Mouse (Mus musculus) fat pad, adult 2 months (tissue): Measurements from ENCODE around the gene Slc26a10.
A peak's percentile ranks its signal among the peaks of the same experiment; 100 is the strongest.
"Not testable (repeated sequence)": the region's sequence is repeated elsewhere in the genome, so short reads cannot be mapped to it uniquely, and the experiment has no call there.

ENCODE experiments used
- DNase-seq: peaks from one replicate; pipeline ENCODE4 v3.0.0-alpha.2; 2011; ENCODE audit warnings: low read depth, low spot score; ENCODE audit errors: extremely low read depth

Gene Slc26a10

DNA sequence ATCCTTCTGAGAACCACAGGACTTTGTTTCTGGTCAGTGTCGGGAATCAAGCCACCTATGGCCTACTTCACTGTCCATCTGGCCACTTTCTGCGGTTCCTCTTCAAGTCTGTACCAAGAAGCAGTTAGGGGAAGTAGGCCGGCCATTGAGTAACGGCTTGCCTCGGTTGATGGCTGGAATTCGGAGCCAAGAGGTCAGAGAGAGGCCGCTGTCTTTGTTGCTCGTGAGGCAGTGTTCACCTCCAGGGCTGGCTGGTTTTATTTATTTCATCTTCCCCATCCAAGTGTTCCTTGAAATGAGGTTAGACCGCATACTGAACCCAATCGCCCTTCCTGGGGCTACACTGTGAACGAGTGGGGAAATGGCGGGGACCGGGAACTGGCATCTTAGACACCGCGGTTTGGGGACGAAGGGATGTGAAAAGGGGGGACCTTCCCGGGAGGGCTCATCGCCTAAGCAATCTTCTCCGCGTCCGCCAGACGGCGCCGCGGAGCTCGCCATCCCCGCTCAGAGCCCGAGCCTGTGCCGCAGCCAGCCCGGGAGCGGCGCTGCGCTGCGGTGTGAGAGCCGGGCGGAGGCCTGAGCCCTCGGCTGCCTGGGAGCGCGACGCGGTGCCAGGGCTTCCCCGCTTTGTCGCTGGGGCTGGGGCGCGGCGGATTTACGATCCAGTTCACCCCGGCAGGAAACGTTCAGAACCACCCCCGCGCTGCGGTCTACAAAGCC, 15.7 kb downstream of the Slc26a10 start, which contains the start of gene B4galnt1:
Gene B4galnt1, plus strand, starts transcription at position 595 of the 723 bp plus-strand sequence.
- no peak for DNase-seq

DNA sequence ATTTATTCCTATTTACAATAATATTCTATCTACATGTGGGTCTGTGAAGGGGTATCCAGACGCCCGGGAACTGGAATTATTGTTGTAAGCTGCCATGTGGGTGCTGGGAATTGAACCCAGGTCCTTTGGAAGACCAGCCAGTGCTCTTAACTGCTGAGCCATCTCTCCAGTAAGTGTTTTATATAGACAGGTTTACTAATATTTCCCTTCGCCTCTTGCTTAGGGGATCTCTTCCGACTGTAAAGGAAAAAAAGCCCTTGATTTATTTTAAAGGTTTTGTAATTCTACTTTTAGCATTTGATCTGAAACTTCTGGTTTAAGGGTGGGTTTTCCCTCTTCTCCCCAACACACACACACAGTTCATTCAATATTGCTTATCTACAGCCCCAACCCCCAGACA, 16.3 kb downstream of the Slc26a10 start:
- DNase-seq: no peak

DNA sequence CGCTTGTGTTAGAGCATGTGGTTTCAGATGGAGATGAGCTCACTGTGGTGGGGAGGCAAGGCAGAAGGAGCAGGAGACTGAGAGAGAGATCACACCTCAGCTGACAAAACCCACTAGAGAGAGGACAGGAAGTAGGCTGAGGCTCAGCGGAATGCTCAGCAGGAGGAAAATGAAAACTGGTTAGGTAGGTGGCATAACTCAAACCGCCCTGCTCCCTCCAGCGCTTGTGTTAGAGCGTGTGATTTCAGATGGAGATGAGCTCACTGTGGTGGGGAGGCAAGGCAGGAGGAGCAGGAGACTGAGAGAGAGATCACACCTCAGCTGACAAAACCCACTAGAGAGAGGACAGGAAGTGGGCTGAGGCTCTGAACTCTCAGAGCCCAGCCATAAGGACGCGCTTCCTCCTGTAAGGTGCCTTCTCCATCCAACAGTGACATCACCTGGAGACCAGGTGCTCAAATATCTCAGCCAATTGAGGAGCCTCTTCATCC, 17.6 kb downstream of the Slc26a10 start:
- not testable (repeated sequence) for DNase-seq

DNA sequence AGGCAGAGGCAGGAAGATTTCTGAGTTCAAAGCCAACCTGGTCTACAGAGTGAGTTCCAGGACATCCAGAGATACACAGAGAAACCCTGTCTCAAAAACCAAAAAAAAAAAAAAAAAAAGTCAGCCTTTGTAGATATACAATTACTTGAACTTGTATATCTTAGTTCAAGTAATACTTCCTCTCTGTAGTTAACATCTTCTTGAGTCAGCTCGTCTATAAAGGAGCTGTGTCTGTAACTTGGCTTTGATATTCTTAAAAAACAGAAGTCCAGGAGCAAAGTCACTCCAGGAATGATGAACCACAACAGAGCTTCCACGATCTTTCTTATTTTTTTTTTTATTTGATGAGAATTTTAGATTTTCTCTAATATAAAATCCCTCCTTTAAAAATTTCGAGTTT, 19.7 kb downstream of the Slc26a10 start:
- no peak for DNase-seq

DNA sequence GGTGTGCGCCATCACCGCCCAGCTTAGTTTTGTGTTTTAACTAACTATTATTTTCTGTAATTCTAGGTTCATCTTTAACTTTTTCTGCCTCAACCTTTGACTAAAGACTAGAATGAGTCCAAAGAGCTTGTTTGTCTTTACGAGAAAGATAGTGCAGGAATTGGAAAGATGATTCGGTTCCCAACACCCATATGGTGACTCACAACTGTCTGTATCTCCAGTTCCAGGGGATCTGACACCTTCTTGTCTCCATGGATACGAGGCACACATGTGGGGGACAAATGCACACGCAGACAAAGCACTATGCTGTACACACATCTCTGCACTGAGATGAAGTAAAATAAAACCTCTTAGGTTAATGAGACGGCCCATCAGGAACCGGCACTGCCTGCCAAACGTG, 20.4 kb downstream of the Slc26a10 start:
- no peak for DNase-seq

DNA sequence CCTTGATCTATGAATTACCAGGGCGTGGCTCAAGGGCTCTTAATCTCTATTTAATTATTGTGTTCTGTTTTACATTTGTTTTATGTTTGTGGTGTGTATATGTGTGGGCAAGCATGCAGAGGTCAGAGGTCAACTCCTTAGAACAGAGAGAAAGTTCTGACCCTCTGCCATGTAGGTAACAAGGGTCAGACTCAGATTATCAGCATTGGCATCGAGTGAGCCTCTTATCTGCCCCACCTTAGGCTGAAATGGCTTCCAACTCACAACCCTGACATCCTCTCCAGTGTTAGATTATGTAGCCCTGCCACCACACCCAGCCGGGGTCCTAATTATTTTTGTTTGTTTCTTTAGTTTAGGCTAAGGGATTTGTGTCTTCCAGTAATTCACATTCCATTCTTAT, 22.0 kb downstream of the Slc26a10 start:
- DNase-seq: no peak

DNA sequence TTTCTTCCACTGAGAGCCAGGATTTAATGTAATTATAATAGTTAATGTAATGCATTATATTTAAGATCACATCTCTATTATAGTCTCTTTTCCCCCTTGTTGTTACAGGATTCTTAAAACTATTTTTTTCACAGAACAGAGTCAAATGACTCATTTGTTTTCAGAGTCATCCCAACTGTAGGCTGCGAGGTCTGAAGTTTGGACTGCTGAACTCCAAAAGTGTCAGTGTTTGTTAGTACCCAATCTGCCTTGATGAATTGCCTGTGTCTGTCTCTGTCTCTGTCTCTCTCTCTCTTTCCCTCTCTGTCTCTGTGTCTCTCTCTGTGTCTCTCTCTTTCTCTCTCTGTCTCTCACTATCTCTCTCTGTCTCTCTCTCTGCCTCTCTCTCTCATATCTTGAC, 23.9 kb downstream of the Slc26a10 start:
- no peak for DNase-seq

DNA sequence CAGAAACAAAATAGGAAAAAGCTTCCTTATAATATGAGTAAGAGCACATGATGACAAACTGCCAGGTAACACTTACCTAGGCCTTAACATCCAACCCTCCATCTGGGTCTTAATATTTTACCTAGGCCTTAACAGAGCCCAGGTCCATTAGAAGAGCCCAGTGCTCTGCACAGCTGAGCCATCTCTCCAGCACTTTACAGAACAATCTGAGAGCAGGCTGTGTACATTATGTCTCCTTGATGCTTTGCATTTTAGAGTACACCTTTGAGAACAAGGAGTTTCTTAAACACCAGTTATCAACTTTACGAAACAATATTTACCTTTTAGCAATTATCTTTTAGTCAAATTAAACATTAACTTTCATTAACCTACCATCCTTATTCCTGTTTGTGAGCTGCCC, 24.4 kb downstream of the Slc26a10 start:
- DNase-seq: no peak

DNA sequence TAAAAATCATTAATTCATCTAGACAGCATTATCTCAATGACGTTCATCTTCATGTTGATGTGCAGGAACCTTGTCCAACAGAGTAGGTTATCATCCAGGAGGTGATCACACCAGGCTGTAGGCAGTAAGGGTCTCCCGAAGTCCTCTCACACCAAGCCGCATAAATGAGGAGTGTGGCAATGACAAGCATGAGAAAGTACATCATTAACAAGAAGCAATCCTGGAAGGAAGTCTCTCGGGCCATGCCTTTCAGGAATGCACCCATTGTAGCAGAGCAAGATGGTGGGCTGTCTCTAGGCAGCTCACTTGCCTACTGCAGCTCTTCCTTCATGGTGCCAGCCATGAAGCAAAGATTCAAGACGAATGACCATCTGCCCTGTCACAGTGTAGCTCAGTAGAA, 25.8 kb downstream of the Slc26a10 start:
- DNase-seq: no peak

DNA sequence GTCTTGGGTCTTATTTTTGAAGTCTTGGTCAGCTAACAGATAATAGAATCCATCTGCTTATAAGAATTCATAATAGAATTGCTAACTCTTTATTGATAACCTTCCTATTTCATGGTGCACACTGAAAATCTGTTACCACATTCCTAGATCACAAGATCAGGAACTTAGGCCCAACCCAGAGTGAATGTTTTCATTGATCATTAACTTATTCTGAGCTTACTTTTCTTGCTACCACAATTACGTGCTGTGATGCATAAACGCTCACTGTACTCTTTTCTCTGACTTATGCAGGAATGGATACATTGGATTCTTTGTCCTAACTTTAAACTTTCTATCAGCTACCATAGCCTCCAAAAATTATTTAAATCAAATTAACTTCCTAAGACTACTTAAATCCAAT, 26.2 kb downstream of the Slc26a10 start:
- no peak for DNase-seq

DNA sequence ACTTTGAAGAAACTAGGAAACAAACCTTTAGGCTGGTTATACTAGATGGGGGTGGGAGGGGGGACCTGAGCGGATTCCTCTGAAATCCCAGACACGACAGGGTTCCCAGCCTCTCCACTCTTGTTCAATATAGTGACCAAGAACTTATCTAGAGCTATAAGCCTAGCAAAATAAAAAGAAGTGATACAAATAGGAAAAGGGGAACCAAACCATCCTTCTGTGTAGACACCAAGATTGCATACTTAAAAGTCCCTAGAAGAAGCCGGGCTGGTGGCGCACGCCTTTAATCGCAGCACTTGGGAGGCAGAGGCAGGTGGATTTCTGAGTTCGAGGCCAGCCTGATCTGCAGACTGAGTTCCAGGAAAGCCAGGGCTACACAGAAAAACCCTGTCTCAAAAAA, 27.1 kb downstream of the Slc26a10 start:
- DNase-seq: no peak

DNA sequence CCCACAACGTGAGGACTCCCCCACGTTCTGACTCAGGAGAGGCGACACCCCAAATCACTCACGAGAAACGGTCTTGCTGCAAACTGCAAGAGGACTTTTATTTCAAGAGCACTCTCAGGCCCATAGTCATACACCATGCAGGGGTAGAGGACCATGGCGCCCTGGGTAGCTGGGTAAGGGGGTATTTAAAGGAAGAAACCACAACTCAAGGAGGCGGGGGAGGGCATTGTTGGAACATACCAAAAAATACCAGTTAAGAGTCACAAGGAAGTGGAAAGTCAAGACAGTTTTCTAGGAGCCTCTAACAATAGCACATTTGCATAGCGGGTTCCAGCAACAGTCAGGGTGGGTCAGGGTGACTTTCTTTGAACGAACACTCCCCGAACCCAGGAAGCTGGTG, 27.9 kb downstream of the Slc26a10 start:
- DNase-seq: not testable (repeated sequence)

DNA sequence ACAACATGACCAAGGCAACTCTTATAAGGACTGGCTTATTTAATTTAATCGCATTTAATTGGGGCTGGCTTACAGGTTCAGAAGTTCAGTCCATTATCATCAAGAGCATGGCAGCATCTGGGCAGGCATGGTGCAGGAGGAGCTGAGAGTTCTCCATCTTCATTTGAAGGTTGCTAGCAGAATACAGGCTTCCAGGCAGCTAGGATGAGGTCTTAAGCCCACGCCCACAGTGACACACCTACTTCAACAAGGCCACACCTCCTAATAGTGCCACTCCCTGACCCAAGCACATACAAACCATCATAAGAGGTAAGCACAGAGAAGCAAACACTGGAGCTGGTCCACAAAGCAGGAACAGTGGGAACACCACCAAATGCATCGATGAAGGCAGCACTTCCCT, 29.2 kb downstream of the Slc26a10 start:
- DNase-seq: not testable (repeated sequence)

DNA sequence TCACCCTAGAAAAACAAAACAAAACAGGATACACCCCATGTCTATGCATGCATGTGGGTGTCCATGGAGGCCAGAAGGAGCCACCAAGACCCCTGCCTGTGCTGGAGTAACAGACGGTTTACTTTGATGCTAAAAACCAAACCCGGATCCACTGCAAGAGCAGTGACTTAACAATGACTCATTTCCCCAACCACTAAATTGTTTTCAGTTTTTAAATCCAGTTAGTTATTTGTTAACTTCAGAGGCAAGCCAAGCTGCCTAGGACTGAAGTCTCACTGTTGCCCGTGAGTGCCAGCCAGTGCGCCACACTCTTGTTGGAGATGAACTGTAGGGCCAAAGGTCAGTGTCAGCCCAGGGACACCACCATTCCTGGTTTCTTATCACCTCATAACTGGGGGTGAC, 30.0 kb downstream of the Slc26a10 start:
- DNase-seq: no peak

DNA sequence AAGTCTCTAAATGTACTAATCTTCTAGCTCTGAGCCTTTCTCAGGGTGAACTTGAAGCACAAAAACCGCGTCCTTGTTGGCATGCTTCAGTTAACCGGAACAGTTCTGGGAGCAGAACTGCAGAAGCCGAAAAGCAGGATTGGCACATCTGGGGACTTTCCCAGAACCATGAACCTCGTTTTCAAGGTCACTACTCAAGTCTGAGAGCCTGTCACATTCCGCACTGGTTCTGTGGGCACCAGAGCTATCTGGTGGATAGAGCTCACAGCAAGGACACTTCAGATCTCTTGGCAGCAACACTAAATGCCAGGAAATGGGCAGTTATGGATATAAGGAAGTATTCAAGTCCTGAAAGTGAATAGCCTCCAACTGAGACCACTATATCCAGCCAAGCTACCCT, 33.3 kb downstream of the Slc26a10 start:
- DNase-seq: no peak

DNA sequence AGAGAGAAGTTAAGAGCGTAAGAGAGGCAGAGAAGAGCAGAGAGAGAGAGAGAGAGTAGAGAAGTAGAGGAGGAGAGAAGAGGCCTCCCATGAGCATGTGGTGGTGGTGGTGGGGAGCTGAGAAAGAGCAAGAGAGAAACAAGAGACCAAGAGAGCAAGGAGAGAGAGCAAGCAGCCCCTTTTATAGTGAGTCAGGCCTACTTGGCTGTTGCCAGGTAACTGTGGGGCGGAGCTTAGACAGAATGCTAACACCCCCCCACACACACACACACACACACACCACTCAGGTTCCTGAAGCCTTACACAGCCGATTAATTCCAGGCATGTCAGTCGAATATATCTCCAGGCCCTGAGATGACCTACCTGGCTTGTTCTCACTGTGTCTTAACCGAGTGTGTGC, 35.1 kb downstream of the Slc26a10 start:
- no peak for DNase-seq

DNA sequence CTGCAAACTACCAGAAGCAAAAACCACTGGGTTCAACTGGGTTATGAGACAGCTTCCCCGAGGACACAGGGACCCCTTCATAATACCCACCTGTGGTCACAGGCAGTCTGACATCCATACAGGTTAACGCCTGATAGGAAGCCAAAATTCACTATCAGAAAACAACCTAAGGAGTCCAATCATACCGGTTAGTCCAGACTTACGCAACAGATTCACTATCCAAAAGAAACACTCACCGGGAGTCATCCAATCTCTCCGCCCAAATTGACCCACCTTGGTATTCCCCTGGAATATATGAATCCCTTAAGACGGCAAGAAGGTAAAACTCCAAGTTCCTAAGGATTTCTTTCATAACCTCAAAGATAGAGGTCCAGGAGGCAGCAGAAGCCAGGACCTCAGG, 35.9 kb downstream of the Slc26a10 start:
- DNase-seq: peak; percentile 88

DNA sequence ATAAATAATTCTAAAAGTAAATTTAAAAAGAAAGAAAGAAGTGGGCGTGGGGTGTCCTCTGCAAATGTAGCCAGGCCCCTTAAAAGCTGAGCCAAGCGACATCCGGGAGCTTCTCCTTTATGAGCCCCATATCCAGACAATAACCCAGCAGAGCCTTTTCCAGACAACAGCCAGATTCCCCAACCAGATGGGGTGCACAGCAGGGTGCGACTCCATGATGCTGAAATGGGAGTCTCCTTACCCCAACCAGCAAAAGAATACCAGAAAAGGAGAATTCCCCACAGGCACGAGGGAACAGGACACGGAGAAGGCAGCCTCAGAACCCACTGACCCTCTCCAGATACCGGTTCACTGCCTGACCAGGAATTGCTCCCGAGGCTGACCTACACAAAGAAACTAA, 37.2 kb downstream of the Slc26a10 start:
- DNase-seq: no peak

DNA sequence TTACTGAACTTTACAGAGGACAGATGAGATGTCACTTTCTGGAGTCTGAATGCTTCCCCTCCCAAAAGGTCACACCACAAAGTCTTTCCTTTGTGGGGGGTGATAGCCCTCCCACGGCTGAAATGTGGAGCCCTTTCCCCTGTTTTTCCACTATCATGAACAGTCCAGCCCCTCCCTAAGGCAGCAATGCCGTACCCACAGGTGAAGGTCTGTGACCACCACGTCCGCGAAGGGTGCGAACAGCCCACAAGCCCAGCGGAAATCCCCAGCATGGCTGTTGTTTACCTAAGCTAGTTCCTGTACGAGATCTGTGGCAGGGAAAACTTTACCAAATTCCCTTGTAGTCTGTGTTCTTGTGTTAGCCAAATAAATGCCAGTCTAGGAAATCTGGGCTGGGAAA, 38.9 kb downstream of the Slc26a10 start:
- DNase-seq: no peak

DNA sequence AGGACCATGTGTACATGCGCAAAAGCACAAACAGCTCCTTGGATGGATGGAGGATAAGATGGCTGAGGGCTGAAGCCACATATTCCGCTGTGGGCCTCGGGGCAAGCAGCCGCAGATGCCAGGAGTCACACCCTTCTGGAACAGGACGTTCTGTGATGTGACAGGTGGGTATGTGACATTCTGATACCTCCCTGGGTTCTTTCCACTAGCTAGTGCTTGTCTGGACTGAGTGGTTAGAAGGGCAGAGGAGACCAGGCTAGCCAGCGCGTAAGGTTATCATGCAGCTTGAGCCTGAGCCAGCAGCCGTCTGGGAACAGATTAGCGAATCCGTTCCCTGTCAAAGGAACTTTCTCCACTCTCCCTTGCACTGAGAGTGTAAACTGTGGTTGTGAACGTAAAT, 39.5 kb downstream of the Slc26a10 start:
- DNase-seq: no peak

DNA sequence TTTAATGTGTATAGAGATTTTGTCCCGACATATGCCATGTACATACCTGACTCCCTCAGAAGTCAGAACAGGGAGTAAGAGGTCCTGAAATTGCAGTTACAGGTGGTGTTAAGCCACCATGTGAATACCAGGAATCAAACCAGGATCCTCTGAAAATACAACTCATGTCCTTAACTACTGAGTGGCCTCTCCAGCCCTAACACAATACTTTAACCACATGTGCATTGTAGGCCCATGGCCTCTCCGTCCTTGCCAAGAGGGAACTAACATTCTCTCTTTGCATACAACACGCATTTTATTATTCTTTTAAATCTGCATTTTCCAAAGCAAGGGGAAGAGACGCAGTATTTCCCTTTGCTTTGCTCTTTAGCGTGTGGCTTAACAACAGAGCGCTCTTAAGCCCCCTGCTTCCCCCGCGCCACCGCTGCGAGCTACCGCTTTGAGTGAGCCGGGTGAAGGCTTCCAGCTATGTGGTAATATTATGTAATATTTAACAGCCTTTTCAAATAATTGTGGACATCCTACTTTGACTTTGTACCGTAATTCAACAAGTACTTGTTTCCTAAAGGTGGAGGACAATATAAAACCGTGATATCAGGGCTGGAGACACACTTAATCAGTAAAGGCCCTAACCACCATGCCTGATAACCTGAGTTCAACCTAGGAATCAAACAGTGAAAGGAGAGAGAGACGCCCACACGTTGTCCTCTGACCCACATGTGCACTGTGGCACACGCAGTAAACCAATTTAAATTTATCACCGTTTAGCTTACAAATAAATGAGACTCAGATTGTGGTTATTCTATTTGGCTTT, 41.9 kb downstream of the Slc26a10 start:
- no peak for DNase-seq

DNA sequence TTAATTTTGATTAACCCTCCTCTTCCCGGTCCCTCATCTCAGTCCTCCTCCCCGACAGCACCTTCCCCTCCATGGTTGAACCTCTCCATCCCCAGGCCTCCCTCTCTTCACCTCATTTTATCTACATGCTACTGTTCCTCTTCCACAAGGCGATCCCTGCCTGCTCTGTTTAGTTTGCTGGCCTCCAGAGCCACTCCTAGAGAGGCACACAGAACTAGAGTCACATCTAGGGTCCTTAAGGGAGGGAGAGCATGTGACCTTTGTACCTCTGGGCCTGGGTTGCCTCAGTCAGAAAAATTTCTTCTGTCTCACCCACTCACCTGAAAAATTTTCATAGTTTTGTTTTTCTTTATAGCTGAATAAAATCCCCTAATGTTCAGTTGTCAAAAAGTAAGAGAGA, 42.5 kb downstream of the Slc26a10 start:
- DNase-seq: no peak
